Mouse (Mus musculus) lung, postnatal 0 days (tissue): ENCODE measurements around the gene Tmem144. TPM values are rescaled to one million over a fixed set of nuclear protein-coding genes. Genes with fewer than 3 reads are reported as not detected.
A peak's percentile ranks its signal among the peaks of the same experiment; 100 is the strongest.

Source experiments
- ATAC-seq: fragments of 200-750 bp; cut with Nextera tagmentation; 2 replicates; pipeline ENCODE4 v1.8.0; 2017; ENCODE audit warnings: moderate library complexity
- DNase-seq: peaks from one replicate; pipeline ENCODE4 v3.0.0-alpha.2; 2016; ENCODE audit warnings: low spot score
- H3K27ac ChIP-seq: fragments of 300-500 bp; sonication (generic); 2 replicates; pipeline ENCODE4 v1.5.1; 2014; ENCODE audit warnings: antibody characterized with exemption, mild to moderate bottlenecking, low read length, mixed read lengths
- H3K27me3 ChIP-seq: fragments of 300-500 bp; sonication (generic); replicated peaks from 2 replicates; pipeline ENCODE4 v1.6.1; 2014; ENCODE audit warnings: low read length, mixed read lengths; ENCODE audit not compliant: insufficient read depth
- H3K36me3 ChIP-seq: fragments of 300-500 bp; sonication (generic); 2 replicates; pipeline ENCODE4 v1.6.1; 2014; ENCODE audit warnings: low read length, mixed read lengths; ENCODE audit not compliant: insufficient read depth
- H3K4me1 ChIP-seq: fragments of 300-500 bp; sonication (generic); 2 replicates; pipeline ENCODE4 v1.6.1; 2014; ENCODE audit warnings: antibody characterized with exemption, low read depth, low read length, mixed read lengths; ENCODE audit not compliant: insufficient read depth
- H3K4me2 ChIP-seq: fragments of 300-500 bp; sonication (generic); replicated peaks from 2 replicates; pipeline ENCODE4 v1.6.1; 2014; ENCODE audit warnings: low read depth, mild to moderate bottlenecking, low read length, moderate library complexity, mixed read lengths
- H3K4me3 ChIP-seq: fragments of 300-500 bp; sonication (generic); 2 replicates; pipeline ENCODE4 v1.5.1; 2014; ENCODE audit warnings: low read depth, low read length
- H3K9ac ChIP-seq: fragments of 300-500 bp; sonication (generic); replicated peaks from 2 replicates; pipeline ENCODE4 v1.6.1; 2014; ENCODE audit warnings: low read depth, mild to moderate bottlenecking
- H3K9me3 ChIP-seq: fragments of 300-500 bp; sonication (generic); 2 replicates; pipeline ENCODE4 v1.6.1; 2016; ENCODE audit warnings: low read length, mixed read lengths
- CTCF ChIP-seq: IDR thresholded peaks from 2 replicates; pipeline ENCODE4 v1.5.1; 2016; ENCODE audit warnings: antibody characterized with exemption, mild to moderate bottlenecking
- EP300 ChIP-seq: IDR thresholded peaks from 2 replicates; pipeline ENCODE4 v1.6.1; 2016; ENCODE audit warnings: antibody characterized with exemption, mild to moderate bottlenecking, control low read depth
- WGBS: fragments of 180-500 bp; shearing (Covaris S2); extraction: QIAGEN DNeasy Blood & Tissue Kit; methylation state at CpG from one replicate; pipeline ENCODE4 v1.1.7; 2014; 5-methylcytosine and 5-hydroxymethylcytosine counted together
- polyA plus RNA-seq: library from polyadenylated mRNA; unstranded; fragments of >200 nt; fragmentation: Nextera tagmentation; extraction: Ambion mirVana; gene quantifications from 2 replicates; pipeline ENCODE4 v1.2.1, GENCODE M21; 2015

Tmem144 gene
- polyA plus RNA-seq = 4.4 and 4.8 TPM in 2 replicates

DNA sequence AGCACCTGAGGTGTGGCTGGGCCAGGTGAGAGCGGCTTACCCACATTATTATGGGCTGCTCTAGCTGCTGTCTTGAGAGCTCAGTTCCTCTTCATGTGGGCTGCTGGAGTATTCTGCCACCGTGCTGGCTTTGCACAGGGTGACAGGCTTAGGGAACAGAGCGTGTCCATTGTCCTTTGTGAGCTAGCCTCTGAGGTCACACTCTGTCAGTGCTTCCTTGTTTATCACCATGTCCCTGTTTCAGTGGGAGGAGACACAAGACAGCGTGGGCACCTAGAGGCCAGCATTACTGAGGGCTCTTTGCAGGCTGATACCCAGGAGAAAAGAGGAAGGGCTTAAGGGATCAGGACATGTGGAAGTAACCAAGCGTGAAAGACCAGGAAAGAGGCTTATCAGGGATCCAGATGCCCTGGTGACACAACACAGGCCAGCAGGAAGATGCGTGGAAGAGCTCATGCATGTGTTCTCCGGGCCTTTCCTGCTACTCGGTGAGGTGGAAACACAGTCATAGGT, at the start of gene Tmem144:
Tmem144 (minus strand) TSS at position 120 of the 513 bp plus-strand sequence.
- 55% methylated on average over 8 of the region's 8 CpGs for WGBS
- Histone ChIP-seq H3K36me3 (no peaks in the 10 kb centered on the region), H3K4me1 (peaks cover 2% of the 10 kb centered on the region; the same call in 1 of the 2 replicates), H3K9me3 (no peaks in the 10 kb centered on the region), H3K4me2 (no peak within 1 kb of the TSS), H3K9ac (no peak within 1 kb of the TSS), H3K27me3 (no peaks in the 10 kb centered on the region), H3K4me3 (no peak within 1 kb of the TSS), H3K27ac (no peak within 1 kb of the TSS; the same call in 1 of the 2 replicates)
- no peak for TF ChIP-seq EP300
- TF ChIP-seq CTCF = no peak; the same call in 1 of the 2 replicates
- DNase-seq (peak; percentile 31), ATAC-seq (peak; percentile 76)

DNA sequence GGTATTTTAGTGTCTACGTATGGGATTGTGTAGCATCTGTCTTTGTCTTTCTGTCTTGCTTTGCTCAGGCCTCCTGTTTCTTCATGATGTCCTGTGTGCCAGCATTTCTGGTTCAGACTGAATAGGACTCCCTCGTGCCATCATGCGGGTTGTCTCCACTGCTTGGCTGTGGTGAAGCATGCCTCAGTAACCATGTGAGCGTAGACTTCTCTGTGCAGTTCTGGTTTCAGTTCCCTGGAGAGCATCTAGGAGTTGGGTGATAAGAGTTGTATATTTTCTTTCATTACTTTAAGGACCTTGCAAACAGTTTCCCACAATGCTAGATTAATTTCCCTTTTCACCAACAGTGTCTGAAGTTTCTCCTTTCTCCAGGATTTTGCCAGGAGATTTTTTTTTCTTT, 49.2 kb upstream of the Tmem144 start:
- TF ChIP-seq CTCF (no peak), EP300 (no peak)
- no peak overlapping the region for H3K4me3 ChIP-seq
- no peak overlapping the region for H3K4me2 ChIP-seq
- no peaks in the 10 kb centered on the region for H3K9me3 ChIP-seq
- no peaks in the 10 kb centered on the region for H3K27me3 ChIP-seq
- no peak overlapping the region for H3K27ac ChIP-seq
- peaks cover 10% of the 10 kb centered on the region; the same call in 1 of the 2 replicates for H3K4me1 ChIP-seq
- H3K36me3 ChIP-seq = no peaks in the 10 kb centered on the region
- no peak for DNase-seq
- no peak overlapping the region for H3K9ac ChIP-seq
- ATAC-seq = no peak
- 93% methylated on average over 4 of the region's 4 CpGs for WGBS

- no peaks in the 10 kb centered on the region for H3K27me3 ChIP-seq
- no peaks in the 10 kb centered on the region for H3K36me3 ChIP-seq
- no peak overlapping the region for H3K9ac ChIP-seq
- H3K9me3 ChIP-seq = no peaks in the 10 kb centered on the region
- H3K4me3 ChIP-seq = no peak overlapping the region
- WGBS = 83% methylated on average over 6 of the region's 6 CpGs
- TF ChIP-seq CTCF = no peak
- no peak for TF ChIP-seq EP300
- H3K4me1 ChIP-seq = peaks cover 7% of the 10 kb centered on the region; the same call in 1 of the 2 replicates
- no peak overlapping the region for H3K4me2 ChIP-seq
- no peak for DNase-seq
- ATAC-seq = no peak
- no peak overlapping the region for H3K27ac ChIP-seq
Observed at GRCm38 (mm10) chr3:79901321-79901720, 48.7 kb upstream of the Tmem144 start.

- WGBS = 98% methylated on average over 2 of the region's 2 CpGs
- H3K9ac ChIP-seq = no peak overlapping the region
- H3K27me3 ChIP-seq = no peaks in the 10 kb centered on the region
- no peaks in the 10 kb centered on the region for H3K36me3 ChIP-seq
- no peak overlapping the region for H3K4me2 ChIP-seq
- no peak for TF ChIP-seq EP300
- no peak for TF ChIP-seq CTCF
- H3K27ac ChIP-seq = no peak overlapping the region
- H3K4me1 ChIP-seq = peaks cover 7% of the 10 kb centered on the region; the same call in 1 of the 2 replicates
- H3K4me3 ChIP-seq = no peak overlapping the region
- DNase-seq (no peak), ATAC-seq (no peak)
- H3K9me3 ChIP-seq = no peaks in the 10 kb centered on the region
Observed at GRCm38 (mm10) chr3:79900502-79900901, 47.9 kb upstream of the Tmem144 start.

DNA sequence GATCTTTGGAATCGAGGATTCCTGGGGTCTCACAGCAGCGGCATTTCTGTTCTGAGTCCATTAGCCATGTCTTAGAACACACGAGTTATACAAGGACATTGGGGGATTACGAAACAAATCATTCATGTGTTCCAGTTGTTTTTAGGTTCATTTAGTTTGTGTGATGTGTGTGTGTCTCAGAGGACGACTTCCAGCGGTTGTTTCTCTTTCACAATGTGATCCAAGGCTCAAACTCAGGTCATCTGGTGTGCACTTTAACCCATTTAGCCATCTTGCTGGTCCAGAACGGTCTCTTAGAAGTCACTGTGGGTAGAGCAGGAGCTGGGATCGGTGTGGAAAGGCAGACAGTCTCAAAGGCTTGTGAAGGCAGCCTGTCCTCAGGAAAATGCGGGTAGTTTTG, 47.3 kb upstream of the Tmem144 start:
- H3K36me3 ChIP-seq = no peaks in the 10 kb centered on the region
- no peak overlapping the region for H3K4me2 ChIP-seq
- ATAC-seq (0 out of 2 replicates have a peak, but pooled peaks have one; percentile 5), DNase-seq (peak; percentile 52)
- TF ChIP-seq EP300 (no peak), CTCF (no peak)
- H3K4me3 ChIP-seq = no peak overlapping the region
- WGBS = 79% methylated on average over 9 of the region's 9 CpGs
- peaks cover 7% of the 10 kb centered on the region; the same call in 1 of the 2 replicates for H3K4me1 ChIP-seq
- no peak overlapping the region for H3K9ac ChIP-seq
- no peak overlapping the region for H3K27ac ChIP-seq
- H3K9me3 ChIP-seq = no peaks in the 10 kb centered on the region
- no peaks in the 10 kb centered on the region for H3K27me3 ChIP-seq

- H3K27me3 ChIP-seq = no peaks in the 10 kb centered on the region
- no peak overlapping the region; the same call in 1 of the 2 replicates for H3K27ac ChIP-seq
- no peak overlapping the region for H3K4me2 ChIP-seq
Observed at GRCm38 (mm10) chr3:79898514-79898913, 45.9 kb upstream of the Tmem144 start.

More at GRCm38 (mm10) chr3:79898514-79898913, 45.9 kb upstream of the Tmem144 start:
- no peak for ATAC-seq
- Histone ChIP-seq H3K4me1 (no peaks in the 10 kb centered on the region), H3K4me3 (no peak overlapping the region), H3K9me3 (no peaks in the 10 kb centered on the region), H3K36me3 (no peaks in the 10 kb centered on the region), H3K9ac (no peak overlapping the region)
- TF ChIP-seq CTCF = no peak
- TF ChIP-seq EP300 = no peak
- no peak for DNase-seq
